Mouse (Mus musculus) hindbrain, postnatal 0 days (tissue): ENCODE measurements around the gene Nos3. TPM values are rescaled to one million over a fixed set of nuclear protein-coding genes. Genes with fewer than 3 reads are reported as not detected.

Experiments
- ATAC-seq: fragments of 200-750 bp; cut with Nextera tagmentation; 2 replicates; pipeline ENCODE4 v1.8.0; 2017; ENCODE audit warnings: mild to moderate bottlenecking, moderate TSS enrichment, moderate library complexity
- DNase-seq: peaks from one replicate; pipeline ENCODE4 v3.0.0-alpha.2; 2015; ENCODE audit warnings: low spot score
- H3K27ac ChIP-seq: fragments of 300-500 bp; sonication (generic); 2 replicates; pipeline ENCODE4 v1.5.1; 2014; ENCODE audit warnings: mild to moderate bottlenecking
- H3K27me3 ChIP-seq: fragments of 300-500 bp; sonication (generic); 2 replicates; pipeline ENCODE4 v1.6.1; 2014; ENCODE audit warnings: low read length, mixed read lengths; ENCODE audit not compliant: insufficient read depth
- H3K36me3 ChIP-seq: fragments of 300-500 bp; sonication (generic); 2 replicates; pipeline ENCODE4 v1.6.1; 2014; ENCODE audit warnings: low read length, mixed read lengths; ENCODE audit not compliant: insufficient read depth
- H3K4me1 ChIP-seq: fragments of 300-500 bp; sonication (generic); 2 replicates; pipeline ENCODE4 v1.6.1; 2014; ENCODE audit warnings: antibody characterized with exemption, low read length, mixed read lengths; ENCODE audit not compliant: insufficient read depth
- H3K4me2 ChIP-seq: fragments of 300-500 bp; sonication (generic); 2 replicates; pipeline ENCODE4 v1.6.1; 2014; ENCODE audit warnings: low read depth, mild to moderate bottlenecking, low read length, moderate library complexity, mixed read lengths
- H3K4me3 ChIP-seq: fragments of 300-500 bp; sonication (generic); 2 replicates; pipeline ENCODE4 v1.5.1; 2014; ENCODE audit warnings: low read length
- H3K9ac ChIP-seq: fragments of 300-500 bp; sonication (generic); replicated peaks from 2 replicates; pipeline ENCODE4 v1.6.1; 2014; ENCODE audit warnings: mild to moderate bottlenecking, low read length, moderate library complexity, mixed read lengths
- H3K9me3 ChIP-seq: fragments of 300-500 bp; sonication (generic); 2 replicates; pipeline ENCODE4 v1.6.1; 2016; ENCODE audit warnings: low read length, mixed read lengths
- CTCF ChIP-seq: IDR thresholded peaks from 2 replicates; pipeline ENCODE4 v1.5.1; 2016; ENCODE audit warnings: antibody characterized with exemption, control low read depth, low read depth
- WGBS: fragments of 180-500 bp; shearing (Covaris S2); extraction: QIAGEN DNeasy Blood & Tissue Kit; methylation state at CpG from one replicate; pipeline ENCODE4 v1.1.7; 2014; 5-methylcytosine and 5-hydroxymethylcytosine counted together
- polyA plus RNA-seq: library from polyadenylated mRNA; unstranded; fragments of >200 nt; fragmentation: Nextera tagmentation; extraction: Ambion mirVana; gene quantifications from 2 replicates; pipeline ENCODE4 v1.2.1, GENCODE M21; 2015
- total RNA-seq: library from RNA; depleted of rRNA; stranded (reverse); fragments of >200 nt; gene quantifications from 2 replicates; pipeline ENCODE4 v1.2.3, GENCODE M21; 2014

The Nos3 gene
- total and polyA plus RNA-seq, 2 experiments from 2014 or later = 7.2 to 8.7 TPM

DNA sequence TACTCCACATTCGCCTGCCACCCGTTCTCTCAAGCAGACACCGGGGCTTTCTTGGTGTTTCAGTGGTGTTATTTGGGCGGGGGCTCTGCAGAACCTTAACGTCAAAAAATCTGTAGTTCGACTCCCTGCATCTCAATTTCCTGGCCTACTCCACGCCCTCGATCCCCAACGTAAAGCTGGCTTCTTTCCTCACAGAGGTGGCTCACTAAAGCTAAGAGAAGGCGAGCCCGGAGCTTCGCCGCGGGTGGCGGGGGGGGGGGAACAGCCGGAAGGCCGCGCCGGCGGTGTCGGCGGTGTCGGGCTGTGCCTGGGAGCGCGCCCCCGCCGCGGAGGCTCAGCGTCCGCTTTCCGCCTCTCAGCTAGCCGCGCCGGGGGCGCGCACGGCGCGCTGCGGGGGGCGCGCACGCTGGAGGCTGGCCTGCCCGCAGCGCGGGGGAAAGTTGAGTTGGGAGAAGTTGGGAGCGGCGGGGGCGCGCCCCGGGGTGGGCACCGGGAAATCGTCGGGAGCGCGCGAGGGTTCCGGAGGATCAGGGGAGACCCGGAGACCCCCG lies 60.3 kb downstream of the Nos3 start:
- Histone ChIP-seq H3K27ac (peak overlapping the region; percentile 90), H3K4me1 (peaks cover 12% of the 10 kb centered on the region), H3K36me3 (peaks cover 7% of the 10 kb centered on the region; the same call in 1 of the 2 replicates), H3K9me3 (no peaks in the 10 kb centered on the region), H3K27me3 (no peaks in the 10 kb centered on the region), H3K4me3 (peak overlapping the region; percentile 68), H3K4me2 (peak overlapping the region; percentile 87), H3K9ac (peak overlapping the region; percentile 73)
- ATAC-seq = no peak
- peak; percentile 94 for DNase-seq
- TF ChIP-seq CTCF = no peak
- WGBS = under 1% methylated on average over 54 of the region's 60 CpGs

DNA sequence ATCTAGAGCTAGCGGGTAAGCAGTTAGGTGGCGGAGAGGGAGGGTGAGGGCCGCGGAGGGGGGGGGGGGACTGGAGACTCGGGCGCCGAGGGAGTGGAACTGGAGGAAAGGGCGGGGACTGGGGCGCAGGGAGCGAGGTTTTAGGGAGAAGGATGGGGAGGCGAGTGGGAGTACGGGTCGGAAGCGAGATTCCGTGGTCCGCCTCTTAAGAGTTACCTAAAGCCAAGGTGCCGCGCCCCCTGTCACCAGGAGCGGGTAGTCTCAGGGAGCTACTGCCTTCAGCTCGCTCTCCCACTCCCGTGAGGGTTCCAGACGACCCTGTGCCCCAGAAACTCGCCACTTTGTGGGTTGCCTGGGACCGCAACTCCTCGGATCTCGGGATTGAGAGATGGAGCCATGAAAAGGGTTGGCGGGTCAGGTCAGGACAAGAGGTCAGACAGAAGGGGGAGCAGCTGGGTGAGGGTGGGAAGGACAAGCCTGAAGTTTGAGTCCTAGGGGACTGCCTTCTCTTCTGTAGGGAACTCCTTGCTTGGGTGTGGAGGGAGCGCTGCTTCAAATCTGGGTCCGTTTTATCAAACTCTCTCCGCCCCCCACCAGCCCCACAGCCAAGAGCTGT lies 60.9 kb downstream of the Nos3 start:
- Histone ChIP-seq H3K27me3 (no peaks in the 10 kb centered on the region), H3K4me3 (peak overlapping the region; percentile 68), H3K9ac (peak overlapping the region; percentile 73), H3K36me3 (peaks cover 11% of the 10 kb centered on the region; the same call in 1 of the 2 replicates), H3K4me2 (peak overlapping the region; percentile 87), H3K27ac (peak overlapping the region; percentile 90), H3K4me1 (peaks cover 12% of the 10 kb centered on the region), H3K9me3 (no peaks in the 10 kb centered on the region)
- 1% methylated on average over 17 of the region's 30 CpGs for WGBS
- peak; percentile 47 for TF ChIP-seq CTCF
- peak; percentile 49 for DNase-seq
- no peak for ATAC-seq

DNA sequence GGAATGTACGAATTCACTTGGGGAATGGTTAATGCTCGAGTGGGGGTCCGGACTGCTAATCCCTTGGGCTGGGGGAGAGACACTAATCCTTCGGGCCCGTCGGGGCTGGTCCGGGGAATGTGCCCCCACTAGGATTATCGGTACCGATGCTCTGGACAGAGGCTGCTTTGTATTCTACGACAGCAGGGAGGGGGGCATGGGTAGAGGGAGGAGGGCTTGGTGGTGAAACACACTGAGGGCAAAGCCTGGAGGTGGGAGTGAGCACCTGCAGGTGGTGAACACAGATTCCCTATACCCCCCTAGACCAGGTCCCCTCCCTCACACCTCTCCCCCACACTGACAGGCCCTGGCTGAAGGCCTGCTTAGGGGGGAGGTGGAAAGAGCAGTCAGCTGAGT lies 61.4 kb downstream of the Nos3 start:
- Histone ChIP-seq H3K9me3 (no peaks in the 10 kb centered on the region), H3K27ac (no peak overlapping the region), H3K36me3 (peaks cover 11% of the 10 kb centered on the region; the same call in 1 of the 2 replicates), H3K4me3 (peak overlapping the region; percentile 68), H3K9ac (peak overlapping the region; percentile 73), H3K4me1 (peaks cover 12% of the 10 kb centered on the region), H3K27me3 (no peaks in the 10 kb centered on the region), H3K4me2 (peak overlapping the region; percentile 87)
- no peak for TF ChIP-seq CTCF
- DNase-seq (no peak), ATAC-seq (no peak)
- WGBS = 4% methylated on average over 10 of the region's 10 CpGs

DNA sequence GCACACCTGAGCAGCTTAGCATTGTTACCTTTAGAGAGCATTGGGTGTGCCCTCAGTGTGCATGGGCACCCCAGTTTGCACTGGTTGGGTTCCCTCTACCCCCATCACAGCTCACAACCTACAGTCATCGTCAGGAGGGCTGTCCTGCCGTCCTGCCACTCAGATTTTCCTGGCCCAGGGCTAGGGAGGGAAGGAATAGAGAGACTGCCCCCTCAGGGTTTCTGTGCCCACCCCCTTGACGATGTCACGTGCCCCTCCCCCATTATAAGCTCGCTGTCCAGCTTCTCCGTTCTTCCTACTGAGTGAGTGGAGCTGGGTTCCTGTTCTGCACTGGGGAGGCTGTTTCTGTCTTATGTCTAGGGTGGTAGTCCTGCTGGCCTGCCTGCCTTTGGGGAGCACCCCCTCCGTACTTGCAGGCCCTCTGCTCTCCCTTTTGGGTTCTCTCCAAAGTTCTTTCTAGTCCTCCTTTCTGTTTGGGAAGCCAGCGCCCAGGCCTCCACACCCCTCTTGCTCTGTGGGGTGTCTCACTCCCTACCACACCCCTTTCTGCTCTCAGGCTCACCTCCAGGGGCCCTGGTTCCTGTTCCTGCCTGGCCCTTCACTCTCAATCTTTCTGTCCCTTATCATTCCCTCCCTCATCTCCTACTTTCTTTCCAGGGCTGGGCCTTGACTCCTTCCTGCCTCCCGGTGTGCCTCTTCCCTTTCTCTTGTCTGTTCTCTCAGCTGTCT lies 62.1 kb downstream of the Nos3 start:
- peaks cover 12% of the 10 kb centered on the region for H3K4me1 ChIP-seq

DNA sequence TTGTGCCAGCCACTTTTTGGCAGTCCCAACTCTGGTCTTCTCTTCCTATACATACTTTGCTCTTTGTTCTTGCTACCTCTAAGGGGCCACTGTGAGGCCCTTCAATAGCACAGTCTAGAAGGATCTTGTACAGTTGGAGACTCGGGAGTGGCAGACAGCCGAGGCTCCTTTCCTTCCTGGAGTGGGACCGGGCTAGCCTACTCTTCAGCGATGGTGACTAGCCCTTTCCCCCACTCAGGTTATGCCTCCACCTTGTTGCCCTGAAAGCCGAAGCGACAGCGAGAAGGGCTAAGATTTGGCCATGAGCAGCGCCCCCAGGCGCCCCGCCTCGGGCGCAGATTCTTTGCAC lies 62.6 kb downstream of the Nos3 start:
- no peak overlapping the region; the same call in 1 of the 2 replicates for H3K27ac ChIP-seq
- peaks cover 12% of the 10 kb centered on the region for H3K4me1 ChIP-seq
- no peak overlapping the region for H3K9ac ChIP-seq
- no peaks in the 10 kb centered on the region for H3K9me3 ChIP-seq
- H3K36me3 ChIP-seq = peaks cover 16% of the 10 kb centered on the region; the same call in 1 of the 2 replicates
- H3K4me3 ChIP-seq = no peak overlapping the region
- 22% methylated on average over 12 of the region's 12 CpGs for WGBS
- DNase-seq (no peak), ATAC-seq (no peak)
- H3K27me3 ChIP-seq = no peaks in the 10 kb centered on the region
- peak overlapping the region; percentile 87; the same call in 1 of the 2 replicates for H3K4me2 ChIP-seq
- no peak for TF ChIP-seq CTCF

More for the DNA sequence above, 62.1 kb downstream of the Nos3 start:
- H3K9ac ChIP-seq = no peak overlapping the region
- DNase-seq (no peak), ATAC-seq (no peak)
- H3K9me3 ChIP-seq = no peaks in the 10 kb centered on the region
- H3K36me3 ChIP-seq = peaks cover 10% of the 10 kb centered on the region; the same call in 1 of the 2 replicates
- H3K4me2 ChIP-seq = peak overlapping the region; percentile 87
- no peak overlapping the region for H3K27ac ChIP-seq
- peak overlapping the region; percentile 68; the same call in 1 of the 2 replicates for H3K4me3 ChIP-seq
- TF ChIP-seq CTCF = no peak
- WGBS = 15% methylated on average over 9 of the region's 9 CpGs
- no peaks in the 10 kb centered on the region for H3K27me3 ChIP-seq

DNA sequence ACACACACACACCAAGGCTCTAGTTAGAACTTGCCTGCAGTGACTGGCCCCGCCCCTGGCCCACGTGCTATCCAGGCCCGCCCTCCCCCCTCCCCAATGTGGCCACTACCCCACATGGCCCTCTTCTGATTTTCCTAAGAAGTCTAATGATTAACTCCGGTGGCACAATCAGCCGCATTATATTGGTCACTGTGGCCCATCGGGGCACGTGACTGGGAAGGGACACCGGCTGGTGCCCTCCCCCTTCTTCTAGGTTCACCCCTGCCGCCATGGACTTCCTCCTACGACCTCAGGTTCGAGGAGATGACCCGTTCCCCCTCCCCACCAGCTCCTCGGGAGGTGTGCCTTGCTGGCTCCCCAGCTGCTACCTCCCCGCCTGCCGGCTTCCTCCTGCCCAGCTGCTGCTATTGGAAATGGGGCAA lies 63.4 kb downstream of the Nos3 start:
- peak overlapping the region; percentile 31 for H3K4me2 ChIP-seq

More for the DNA sequence above, 63.4 kb downstream of the Nos3 start:
- no peak for TF ChIP-seq CTCF
- Histone ChIP-seq H3K4me3 (no peak overlapping the region), H3K36me3 (peaks cover 23% of the 10 kb centered on the region; the same call in 1 of the 2 replicates), H3K9ac (no peak overlapping the region), H3K27ac (no peak overlapping the region), H3K27me3 (no peaks in the 10 kb centered on the region), H3K9me3 (no peaks in the 10 kb centered on the region), H3K4me1 (peaks cover 5% of the 10 kb centered on the region; the same call in 1 of the 2 replicates)
- ATAC-seq (no peak), DNase-seq (no peak)
- 12% methylated on average over 15 of the region's 15 CpGs for WGBS
